Comparison of ENCODE assay signal across 13 mouse cellular contexts in genomic region chr7:37254431-37254830, GRCm38 (mm10).
DNase-seq lines count a peak whose midpoint lies in the region; ATAC-seq and TF ChIP-seq lines count a peak whose summit lies in the region.
"Had no signal": no experiment of that assay in that cellular context is flagged by ENCODE, and none has a peak within 500 bp of the region (broad histone marks: within the 10 kb centered on the region; RNA-seq: fewer than 3 reads in every experiment).

No protein-coding gene starts in this region.

- 0 out of 2 replicates have a peak overlapping the region, but pooled peaks have one; percentile 13 for H3K4me2 ChIP-seq in embryonic facial prominence, embryonic 15.5 days (replicated peaks)
- H3K4me2 ChIP-seq in kidney, embryonic 16.5 days (replicated peaks; ENCODE audit: low read depth, low read length): no peak overlapping the region

- WGBS in cerebellum, adult 2 months: 34% methylated on average over 9 of the region's 9 CpGs
- 26% methylated on average over 9 of the region's 9 CpGs for WGBS in embryonic facial prominence, embryonic 15.5 days
- WGBS in kidney, embryonic 16.5 days: 84% methylated on average over 9 of the region's 9 CpGs

- H3K9ac ChIP-seq in embryonic facial prominence, embryonic 15.5 days: no peak overlapping the region
- H3K9ac ChIP-seq in kidney, embryonic 16.5 days (replicated peaks; ENCODE audit: low read length): no peak overlapping the region

- peak; percentile 14 to 15 for DNase-seq in cerebellum, postnatal 10 days
- DNase-seq in cerebellum, adult 2 months: no peak
- peak; percentile 42 for DNase-seq in embryo, embryonic 10 days (ENCODE audit: low spot score)
- peak; percentile 26 for DNase-seq in hindlimb bud, embryonic 11.5 days (ENCODE audit: extremely low spot score, low read depth, low spot score)
- DNase-seq in right cerebral cortex, postnatal 10 days (ENCODE audit: low spot score in 2 of 2): no peak
- no peak for DNase-seq in urinary bladder, postnatal 4 days (ENCODE audit: low spot score in 2 of 2)
- DNase-seq: cerebellum, adult 8-10 months; kidney, adult 8-10 months; lung, adult 18-20 months had no signal

- no peak for TF ChIP-seq CTCF in cerebellum, adult 2 months (IDR thresholded peaks at IDR 0.05; ENCODE audit: borderline replicate concordance, insufficient read depth, low read depth, low read length)

- no peak overlapping the region for H3K27ac ChIP-seq in cerebellum, adult 2 months (ENCODE audit: insufficient read depth, low read length)
- H3K27ac ChIP-seq in embryonic facial prominence, embryonic 15.5 days (replicated peaks): peak overlapping the region; percentile 76
- H3K27ac ChIP-seq in kidney, embryonic 16.5 days (ENCODE audit: low read length): no peak overlapping the region
- H3K27ac ChIP-seq: hindbrain, postnatal 0 days had no signal

- H3K36me3 ChIP-seq in embryonic facial prominence, embryonic 15.5 days: no peaks in the 10 kb centered on the region
- H3K36me3 ChIP-seq in kidney, embryonic 16.5 days (ENCODE audit: insufficient read depth, low read length): no peaks in the 10 kb centered on the region

- peak; percentile 77 for ATAC-seq in embryonic facial prominence, embryonic 15.5 days (ENCODE audit: insufficient number of reproducible peaks, low FRiP score, low TSS enrichment, low read depth)
- no peak for ATAC-seq in kidney, embryonic 16.5 days (ENCODE audit: low FRiP score, low TSS enrichment)
- ATAC-seq: forebrain, embryonic 16.5 days; hindbrain, postnatal 0 days had no signal

- no peaks in the 10 kb centered on the region for H3K27me3 ChIP-seq in cerebellum, adult 2 months (ENCODE audit: control insufficient read depth, insufficient read depth, low read length)
- no peaks in the 10 kb centered on the region for H3K27me3 ChIP-seq in embryonic facial prominence, embryonic 15.5 days
- no peaks in the 10 kb centered on the region for H3K27me3 ChIP-seq in kidney, embryonic 16.5 days (ENCODE audit: insufficient read depth, low read length)

- H3K4me1 ChIP-seq in cerebellum, adult 2 months (ENCODE audit: control insufficient read depth, insufficient read depth, low read length): no peaks in the 10 kb centered on the region
- H3K4me1 ChIP-seq in embryonic facial prominence, embryonic 15.5 days: peaks cover 33% of the 10 kb centered on the region
- H3K4me1 ChIP-seq in kidney, embryonic 16.5 days (ENCODE audit: insufficient read depth, low read length): peaks cover 9% of the 10 kb centered on the region

- H3K9me3 ChIP-seq in embryonic facial prominence, embryonic 15.5 days (replicated peaks): no peaks in the 10 kb centered on the region
- peaks cover 7% of the 10 kb centered on the region; the same call in 1 of the 2 replicates for H3K9me3 ChIP-seq in kidney, embryonic 16.5 days (ENCODE audit: low read length)

- TF ChIP-seq POLR2A in cerebellum, adult 2 months (IDR thresholded peaks at IDR 0.05; ENCODE audit: borderline replicate concordance, insufficient read depth, low read length): no peak

- no peak overlapping the region for H3K4me3 ChIP-seq in cerebellum, adult 2 months (replicated peaks; ENCODE audit: insufficient read depth, low read depth, low read length)
- H3K4me3 ChIP-seq in embryonic facial prominence, embryonic 15.5 days (replicated peaks): no peak overlapping the region
- no peak overlapping the region for H3K4me3 ChIP-seq in kidney, embryonic 16.5 days (ENCODE audit: low read length)

Comparison
In these comparisons a context has a peak if more than half of its experiments do, and no peak if none do; other contexts are left out.
1. DNase-seq: peak in cerebellum, postnatal 10 days (2 of 2), embryo, embryonic 10 days (single experiment) and hindlimb bud, embryonic 11.5 days (single experiment); none in cerebellum, adult 2 months (0 of 2), right cerebral cortex, postnatal 10 days (0 of 2) and urinary bladder, postnatal 4 days (0 of 2).